Mouse (Mus musculus) lung, postnatal 0 days (tissue): ENCODE results near the gene Brwd3.

Experiments used
- CTCF ChIP-seq: IDR thresholded peaks from 2 replicates; pipeline ENCODE4 v1.5.1; 2016; ENCODE audit warnings: antibody characterized with exemption, mild to moderate bottlenecking
- EP300 ChIP-seq: IDR thresholded peaks from 2 replicates; pipeline ENCODE4 v1.6.1; 2016; ENCODE audit warnings: antibody characterized with exemption, mild to moderate bottlenecking, control low read depth

GRCm38 (mm10) chrX:108831231-108831630 is 2.9 kb downstream of the Brwd3 start:
- TF ChIP-seq EP300 (no peak), CTCF (no peak)
